Mouse (Mus musculus): ENCODE measurements around the gene Pgm2. TPM values are rescaled to one million over a fixed set of nuclear protein-coding genes. Genes with fewer than 3 reads are reported as not detected.

Gene Pgm2
- polyA plus RNA-seq, 1 experiment, result 13.0 TPM

DNA sequence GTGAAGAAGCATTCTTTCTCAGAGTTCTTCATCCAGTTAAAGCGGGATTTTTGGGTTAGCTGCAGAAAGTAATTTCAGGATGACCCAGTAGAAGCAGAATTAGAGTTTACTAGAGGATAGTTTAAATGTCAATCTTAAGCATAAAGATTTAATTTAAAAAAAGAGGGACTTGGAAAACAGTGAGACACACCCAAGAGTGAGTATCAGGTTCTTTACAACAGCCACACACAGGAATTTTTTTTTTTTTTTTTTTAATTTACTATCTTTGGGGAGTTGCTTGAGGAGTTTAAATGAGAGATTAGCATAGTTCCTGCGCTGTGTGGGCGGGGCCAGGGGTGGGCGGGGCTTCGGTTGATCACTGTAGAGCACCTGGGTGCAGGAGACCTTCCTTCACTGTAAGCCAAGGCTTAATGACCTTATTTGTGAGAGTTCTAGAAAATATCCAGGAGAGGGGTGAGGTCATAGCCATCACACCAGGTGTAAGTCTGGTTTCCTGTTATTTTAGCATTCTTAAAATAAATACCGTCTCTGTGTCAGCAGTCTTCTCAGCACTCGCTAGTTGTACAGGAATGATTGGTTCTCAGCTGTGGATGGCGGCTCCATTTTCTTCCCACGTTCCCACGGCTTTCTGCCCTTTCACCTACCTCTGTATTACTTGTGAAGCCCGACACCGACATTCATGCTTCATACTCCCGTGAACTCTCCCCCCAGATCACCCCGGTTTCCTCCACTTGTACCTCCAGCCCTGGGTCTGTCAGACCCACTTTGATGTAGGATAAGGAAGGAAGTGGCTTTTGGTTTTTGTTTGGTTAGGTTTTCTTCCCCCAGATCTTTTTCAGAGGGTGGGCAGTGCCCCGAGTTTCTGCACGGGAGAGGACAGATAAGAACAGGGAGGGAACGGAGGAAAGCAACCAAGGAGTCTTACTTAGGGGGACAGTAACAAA is 56.7 kb downstream of the Pgm2 start:
- H3K4me3 ChIP-seq, result no peak overlapping the region
- H3ac ChIP-seq (ENCODE audit: control insufficient read depth, insufficient read length), result no peak overlapping the region
- TF ChIP-seq SRF (IDR thresholded peaks at IDR 0.05; ENCODE audit: control insufficient read depth, insufficient read length, low read depth), result no peak
- TF ChIP-seq USF1 (IDR thresholded peaks at IDR 0.05; ENCODE audit: low read depth), result no peak
- no peak for TF ChIP-seq POLR2A (IDR thresholded peaks at IDR 0.05; ENCODE audit: insufficient read length, low read depth)
- no peak for TF ChIP-seq MYOG (IDR thresholded peaks at IDR 0.05; ENCODE audit: control insufficient read depth in 1 of 3, insufficient read depth in 1 of 3, insufficient read length in 2 of 3, low read depth in 2 of 3)
- TF ChIP-seq TCF12 (IDR thresholded peaks at IDR 0.05; ENCODE audit: insufficient read depth, poor library complexity, severe bottlenecking), result no peak
- no peak for TF ChIP-seq E2F4 (IDR thresholded peaks at IDR 0.05; ENCODE audit: insufficient read depth)
- TF ChIP-seq CEBPB (IDR thresholded peaks at IDR 0.05; ENCODE audit: insufficient read depth, poor library complexity, severe bottlenecking), result no peak
- no peak for TF ChIP-seq TCF3 (IDR thresholded peaks at IDR 0.05; ENCODE audit: insufficient read length, low read depth)
- TF ChIP-seq MAX (IDR thresholded peaks at IDR 0.05; ENCODE audit: low read depth), result no peak
- TF ChIP-seq REST (IDR thresholded peaks at IDR 0.05; ENCODE audit: insufficient read depth, insufficient read length), result no peak
- no peaks in the 10 kb centered on the region for H3K27me3 ChIP-seq (ENCODE audit: control insufficient read depth, insufficient read depth, insufficient read length)
- H3K79me2 ChIP-seq (ENCODE audit: control insufficient read depth, insufficient read depth), result no peaks in the 10 kb centered on the region
- no peaks in the 10 kb centered on the region for H3K36me3 ChIP-seq (ENCODE audit: control insufficient read depth, insufficient read depth)
- no peak overlapping the region for H3K4me2 ChIP-seq (ENCODE audit: low read depth)

DNA sequence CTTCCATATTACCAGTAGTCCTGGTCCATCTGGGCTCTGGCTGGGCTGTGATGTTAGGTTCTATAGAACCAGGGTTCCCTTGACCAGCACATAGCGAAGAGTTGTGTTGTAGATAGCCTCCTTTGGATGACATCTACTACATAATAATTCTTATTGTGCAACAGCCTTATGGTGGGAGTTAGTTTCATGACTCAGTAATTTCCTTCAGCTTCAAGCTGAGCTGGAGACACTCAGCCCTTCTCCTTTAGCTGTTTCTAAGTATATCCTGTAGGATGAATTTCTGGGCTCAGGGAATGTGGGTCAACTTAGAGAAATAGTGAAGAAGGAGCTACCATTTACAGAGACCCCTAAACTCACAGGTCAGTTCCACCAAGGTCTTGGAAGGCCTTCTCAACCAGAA is 60.6 kb downstream of the Pgm2 start:
- no peak for TF ChIP-seq USF1 (IDR thresholded peaks at IDR 0.05; ENCODE audit: low read depth)
- TF ChIP-seq CEBPB (IDR thresholded peaks at IDR 0.05; ENCODE audit: insufficient read depth, poor library complexity, severe bottlenecking), result no peak
- no peak for TF ChIP-seq SRF (IDR thresholded peaks at IDR 0.05; ENCODE audit: control insufficient read depth, insufficient read length, low read depth)
- TF ChIP-seq TCF3 (IDR thresholded peaks at IDR 0.05; ENCODE audit: insufficient read length, low read depth), result no peak
- TF ChIP-seq MAX (IDR thresholded peaks at IDR 0.05; ENCODE audit: low read depth), result no peak
- TF ChIP-seq E2F4 (IDR thresholded peaks at IDR 0.05; ENCODE audit: insufficient read depth), result no peak
- no peak for TF ChIP-seq POLR2AphosphoS2 (IDR thresholded peaks at IDR 0.05; ENCODE audit: insufficient read length, low read depth)
- TF ChIP-seq MYOD1 (IDR thresholded peaks at IDR 0.05; ENCODE audit: control insufficient read depth in 1 of 3, insufficient read length in 2 of 3, low read depth in 2 of 3), result no peak
- TF ChIP-seq TCF12 (IDR thresholded peaks at IDR 0.05; ENCODE audit: insufficient read depth, poor library complexity, severe bottlenecking), result no peak
- TF ChIP-seq MYOG (IDR thresholded peaks at IDR 0.05; ENCODE audit: control insufficient read depth in 1 of 3, insufficient read depth in 1 of 3, insufficient read length in 2 of 3, low read depth in 2 of 3), result no peak
- no peak for TF ChIP-seq POLR2A (IDR thresholded peaks at IDR 0.05; ENCODE audit: insufficient read length, low read depth)
- TF ChIP-seq REST (IDR thresholded peaks at IDR 0.05; ENCODE audit: insufficient read depth, insufficient read length), result no peak
- Histone ChIP-seq H3K36me3 (ENCODE audit: control insufficient read depth, insufficient read depth) (no peaks in the 10 kb centered on the region), H3K4me2 (ENCODE audit: low read depth) (no peak overlapping the region), H3K27me3 (ENCODE audit: control insufficient read depth, insufficient read depth, insufficient read length) (no peaks in the 10 kb centered on the region), H3K79me2 (ENCODE audit: control insufficient read depth, insufficient read depth) (no peaks in the 10 kb centered on the region), H3K4me3 (no peak overlapping the region), H3ac (ENCODE audit: control insufficient read depth, insufficient read length) (no peak overlapping the region)

GRCm38 (mm10) chr5:64155861-64156550 is 63.3 kb downstream of the Pgm2 start, which contains the start of gene Tbc1d1:
Tbc1d1 (plus strand) TSS chr5:64156305.
- Histone ChIP-seq H3K4me2 (ENCODE audit: low read depth) (no peak within 1 kb of the TSS), H3ac (ENCODE audit: control insufficient read depth, insufficient read length) (no peak within 1 kb of the TSS), H3K4me3 (no peak within 1 kb of the TSS), H3K36me3 (ENCODE audit: control insufficient read depth, insufficient read depth) (no peaks in the 10 kb centered on the region), H3K27me3 (ENCODE audit: control insufficient read depth, insufficient read depth, insufficient read length) (no peaks in the 10 kb centered on the region), H3K79me2 (ENCODE audit: control insufficient read depth, insufficient read depth) (peaks cover 3% of the 10 kb centered on the region)
- no peak for TF ChIP-seq TCF12 (IDR thresholded peaks at IDR 0.05; ENCODE audit: insufficient read depth, poor library complexity, severe bottlenecking)
- no peak for TF ChIP-seq MAX (IDR thresholded peaks at IDR 0.05; ENCODE audit: low read depth)
- no peak for TF ChIP-seq POLR2A (IDR thresholded peaks at IDR 0.05; ENCODE audit: insufficient read length, low read depth)
- no peak for TF ChIP-seq TCF3 (IDR thresholded peaks at IDR 0.05; ENCODE audit: insufficient read length, low read depth)
- TF ChIP-seq E2F4 (IDR thresholded peaks at IDR 0.05; ENCODE audit: insufficient read depth), result no peak
- no peak for TF ChIP-seq USF1 (IDR thresholded peaks at IDR 0.05; ENCODE audit: low read depth)
- TF ChIP-seq SRF (IDR thresholded peaks at IDR 0.05; ENCODE audit: control insufficient read depth, insufficient read length, low read depth), result no peak
- no peak for TF ChIP-seq MYOG (IDR thresholded peaks at IDR 0.05; ENCODE audit: control insufficient read depth in 1 of 3, insufficient read depth in 1 of 3, insufficient read length in 2 of 3, low read depth in 2 of 3)
- TF ChIP-seq POLR2AphosphoS2 (IDR thresholded peaks at IDR 0.05; ENCODE audit: insufficient read length, low read depth), result no peak
- no peak for TF ChIP-seq REST (IDR thresholded peaks at IDR 0.05; ENCODE audit: insufficient read depth, insufficient read length)
- TF ChIP-seq CEBPB (IDR thresholded peaks at IDR 0.05; ENCODE audit: insufficient read depth, poor library complexity, severe bottlenecking), result no peak
- no peak for TF ChIP-seq MYOD1 (IDR thresholded peaks at IDR 0.05; ENCODE audit: control insufficient read depth in 1 of 3, insufficient read length in 2 of 3, low read depth in 2 of 3)

DNA sequence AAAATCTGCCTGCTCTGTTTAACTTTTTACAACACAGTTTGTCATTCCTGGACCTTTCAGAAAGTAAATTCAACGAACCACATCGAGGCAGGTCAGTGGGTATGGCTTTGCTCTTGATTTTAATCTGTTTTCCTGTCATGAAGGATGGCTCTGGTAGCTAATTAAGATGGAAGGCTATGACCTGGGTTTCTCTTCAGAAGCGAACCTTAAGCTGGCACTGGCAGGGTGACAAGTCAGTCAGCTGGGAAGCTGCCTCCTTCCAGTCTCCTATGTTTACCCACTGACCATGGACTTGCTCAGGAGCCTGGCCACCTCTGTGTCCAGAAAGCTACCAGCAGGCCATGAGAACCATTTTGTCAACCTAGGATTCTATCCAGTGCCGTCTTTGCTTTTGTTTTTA is 63.8 kb downstream of the Pgm2 start:
- Histone ChIP-seq H3K4me2 (ENCODE audit: low read depth) (no peak overlapping the region), H3K79me2 (ENCODE audit: control insufficient read depth, insufficient read depth) (peaks cover 5% of the 10 kb centered on the region), H3K27me3 (ENCODE audit: control insufficient read depth, insufficient read depth, insufficient read length) (no peaks in the 10 kb centered on the region), H3K4me3 (no peak overlapping the region), H3ac (ENCODE audit: control insufficient read depth, insufficient read length) (no peak overlapping the region), H3K36me3 (ENCODE audit: control insufficient read depth, insufficient read depth) (no peaks in the 10 kb centered on the region)
- no peak for TF ChIP-seq USF1 (IDR thresholded peaks at IDR 0.05; ENCODE audit: low read depth)
- TF ChIP-seq CEBPB (IDR thresholded peaks at IDR 0.05; ENCODE audit: insufficient read depth, poor library complexity, severe bottlenecking), result no peak
- TF ChIP-seq POLR2A (IDR thresholded peaks at IDR 0.05; ENCODE audit: insufficient read length, low read depth), result no peak
- no peak for TF ChIP-seq MYOG (IDR thresholded peaks at IDR 0.05; ENCODE audit: control insufficient read depth in 1 of 3, insufficient read depth in 1 of 3, insufficient read length in 2 of 3, low read depth in 2 of 3)
- no peak for TF ChIP-seq REST (IDR thresholded peaks at IDR 0.05; ENCODE audit: insufficient read depth, insufficient read length)
- TF ChIP-seq SRF (IDR thresholded peaks at IDR 0.05; ENCODE audit: control insufficient read depth, insufficient read length, low read depth), result no peak
- no peak for TF ChIP-seq MYOD1 (IDR thresholded peaks at IDR 0.05; ENCODE audit: control insufficient read depth in 1 of 3, insufficient read length in 2 of 3, low read depth in 2 of 3)
- no peak for TF ChIP-seq TCF12 (IDR thresholded peaks at IDR 0.05; ENCODE audit: insufficient read depth, poor library complexity, severe bottlenecking)
- no peak for TF ChIP-seq MAX (IDR thresholded peaks at IDR 0.05; ENCODE audit: low read depth)
- no peak for TF ChIP-seq E2F4 (IDR thresholded peaks at IDR 0.05; ENCODE audit: insufficient read depth)
- TF ChIP-seq POLR2AphosphoS2 (IDR thresholded peaks at IDR 0.05; ENCODE audit: insufficient read length, low read depth), result no peak
- TF ChIP-seq TCF3 (IDR thresholded peaks at IDR 0.05; ENCODE audit: insufficient read length, low read depth), result no peak
